Mouse (Mus musculus) forebrain, embryonic 11.5 days (tissue): ENCODE results near the gene Acp7. TPM values are rescaled to one million over a fixed set of nuclear protein-coding genes. Genes with fewer than 3 reads are reported as not detected.

Experiments
- ATAC-seq: fragments of 200-750 bp; cut with Nextera tagmentation; replicated peaks from 2 replicates; pipeline ENCODE4 v1.8.0; 2017; ENCODE audit warnings: moderate TSS enrichment; ENCODE audit not compliant: low FRiP score
- DNase-seq: peaks from one replicate; pipeline ENCODE4 v3.0.0-alpha.2; 2017; ENCODE audit warnings: low spot score
- H3K27ac ChIP-seq: fragments of 300-500 bp; sonication (generic); 2 replicates; pipeline ENCODE4 v1.5.1; 2014; ENCODE audit warnings: low read depth, low read length
- H3K27me3 ChIP-seq: fragments of 300-500 bp; sonication (generic); 2 replicates; pipeline ENCODE4 v1.6.1; 2014; ENCODE audit warnings: mild to moderate bottlenecking, low read length, mixed read lengths; ENCODE audit not compliant: control insufficient read depth, insufficient read depth
- H3K36me3 ChIP-seq: fragments of 300-500 bp; sonication (generic); 2 replicates; pipeline ENCODE4 v1.6.1; 2014; ENCODE audit warnings: mild to moderate bottlenecking, low read length, moderate library complexity, mixed read lengths; ENCODE audit not compliant: control insufficient read depth, insufficient read depth
- H3K4me1 ChIP-seq: fragments of 300-500 bp; sonication (generic); replicated peaks from 2 replicates; pipeline ENCODE4 v1.6.1; 2014; ENCODE audit warnings: low read length, mixed read lengths; ENCODE audit not compliant: control insufficient read depth, insufficient read depth
- H3K4me2 ChIP-seq: fragments of 300-500 bp; sonication (generic); 2 replicates; pipeline ENCODE4 v1.6.1; 2014; ENCODE audit warnings: low read depth, mild to moderate bottlenecking, low read length, moderate library complexity, mixed read lengths; ENCODE audit not compliant: severe bottlenecking
- H3K4me3 ChIP-seq: fragments of 300-500 bp; sonication (generic); 2 replicates; pipeline ENCODE4 v1.5.1; 2014; ENCODE audit warnings: low read depth, low read length
- H3K9ac ChIP-seq: fragments of 300-500 bp; sonication (generic); 2 replicates; pipeline ENCODE4 v1.6.1; 2014; ENCODE audit warnings: low read length
- H3K9me3 ChIP-seq: fragments of 300-500 bp; sonication (generic); 2 replicates; pipeline ENCODE4 v1.6.1; 2016; ENCODE audit warnings: low read length, mixed read lengths; ENCODE audit not compliant: control insufficient read depth
- WGBS: fragments of 180-500 bp; shearing (Covaris S2); extraction: QIAGEN DNeasy Blood & Tissue Kit; methylation state at CpG from one replicate; pipeline ENCODE4 v1.1.7; 2014; 5-methylcytosine and 5-hydroxymethylcytosine counted together
- polyA plus RNA-seq: library from polyadenylated mRNA; unstranded; fragments of >200 nt; fragmentation: Nextera tagmentation; extraction: Ambion mirVana; gene quantifications from 2 replicates; pipeline ENCODE4 v1.2.1, GENCODE M21; 2014

The Acp7 gene
- polyA plus RNA-seq, 1 experiment from 2014 or later, result not detected

GRCm38 (mm10) chr7:28577826-28578542, 53.1 kb downstream of the Acp7 start:
- Histone ChIP-seq H3K9ac (no peak overlapping the region), H3K4me2 (no peak overlapping the region), H3K9me3 (no peaks in the 10 kb centered on the region), H3K4me3 (no peak overlapping the region), H3K27me3 (no peaks in the 10 kb centered on the region), H3K4me1 (peaks cover 2% of the 10 kb centered on the region; the same call in 1 of the 2 replicates), H3K36me3 (no peaks in the 10 kb centered on the region), H3K27ac (no peak overlapping the region)
- 83% methylated on average over 9 of the region's 9 CpGs for WGBS
- DNase-seq, result no peak
- no peak for ATAC-seq

DNA sequence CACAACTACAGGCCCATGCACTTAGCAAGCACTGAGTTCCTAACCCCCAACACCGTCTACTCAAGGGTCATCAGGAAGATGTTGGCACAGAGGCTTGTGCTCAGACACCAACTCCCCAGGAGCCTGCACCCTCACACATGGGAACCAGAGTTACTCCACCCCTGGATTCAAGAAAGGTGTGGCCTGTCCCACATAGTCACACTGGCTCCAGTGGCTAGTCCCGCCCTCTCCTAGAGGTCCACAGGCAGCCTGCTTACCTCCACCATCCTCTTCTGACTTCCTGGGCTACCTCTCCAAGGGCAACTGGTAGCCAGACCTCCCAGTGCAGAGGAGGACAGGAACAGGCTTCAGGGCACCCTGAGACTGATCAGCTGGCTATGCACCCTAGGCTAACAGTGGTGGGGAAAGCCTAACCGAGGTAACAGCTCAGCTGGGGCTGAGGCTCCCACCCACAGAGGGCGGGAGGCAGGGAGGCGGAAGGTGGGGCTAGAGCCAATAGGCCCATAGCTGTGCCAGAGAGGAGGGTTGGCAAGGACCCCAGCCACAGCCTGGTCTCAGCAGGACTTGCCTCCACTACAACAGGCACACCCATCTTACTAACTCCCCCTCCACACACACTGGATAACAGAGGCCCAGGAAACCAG, 54.7 kb downstream of the Acp7 start:
- DNase-seq, result no peak
- no peak overlapping the region for H3K4me2 ChIP-seq
- H3K9me3 ChIP-seq, result no peaks in the 10 kb centered on the region
- H3K9ac ChIP-seq, result no peak overlapping the region
- no peak overlapping the region for H3K27ac ChIP-seq
- no peaks in the 10 kb centered on the region for H3K36me3 ChIP-seq
- H3K27me3 ChIP-seq, result no peaks in the 10 kb centered on the region
- ATAC-seq, result no peak
- no peak overlapping the region for H3K4me3 ChIP-seq
- H3K4me1 ChIP-seq, result peaks cover 2% of the 10 kb centered on the region; the same call in 1 of the 2 replicates
- 75% methylated on average over 5 of the region's 5 CpGs for WGBS

- Histone ChIP-seq H3K4me2 (no peak overlapping the region), H3K36me3 (no peaks in the 10 kb centered on the region), H3K9ac (no peak overlapping the region), H3K27ac (no peak overlapping the region), H3K4me3 (no peak overlapping the region), H3K4me1 (peaks cover 2% of the 10 kb centered on the region; the same call in 1 of the 2 replicates), H3K27me3 (no peaks in the 10 kb centered on the region), H3K9me3 (no peaks in the 10 kb centered on the region)
- WGBS, result 94% methylated on average over 11 of the region's 11 CpGs
- DNase-seq (no peak), ATAC-seq (no peak)
Measured at GRCm38 (mm10) chr7:28575597-28575996, 55.5 kb downstream of the Acp7 start.

DNA sequence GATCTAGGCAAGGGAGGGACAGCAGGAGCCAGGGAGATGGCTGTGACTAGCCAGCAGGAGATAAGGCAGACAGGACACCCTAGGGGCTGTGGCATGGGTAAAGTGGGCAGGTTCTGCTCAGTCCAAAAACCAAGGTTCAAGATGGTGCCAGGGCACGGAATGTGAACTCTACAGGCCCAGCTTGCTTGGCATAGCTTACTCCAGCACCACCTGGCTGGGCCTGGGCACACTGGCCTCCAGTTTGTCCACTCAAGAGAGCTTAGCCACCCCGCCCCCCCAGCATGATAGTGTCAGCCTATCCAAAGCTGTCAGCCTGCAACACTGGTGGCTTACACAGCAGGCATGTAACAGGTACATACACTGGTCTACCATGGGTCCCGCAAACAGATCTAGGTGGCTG, 57.9 kb downstream of the Acp7 start:
- no peaks in the 10 kb centered on the region for H3K9me3 ChIP-seq
- no peak for ATAC-seq
- H3K36me3 ChIP-seq, result no peaks in the 10 kb centered on the region; the same call in 1 of the 2 replicates
- DNase-seq, result no peak
- no peak overlapping the region for H3K4me2 ChIP-seq
- WGBS, result 97% methylated on average over 3 of the region's 3 CpGs
- 0 out of 2 replicates have a peak, but pooled peaks cover 2% of the 10 kb centered on the region for H3K4me1 ChIP-seq
- H3K9ac ChIP-seq, result no peak overlapping the region
- H3K27ac ChIP-seq, result no peak overlapping the region
- no peak overlapping the region for H3K4me3 ChIP-seq
- H3K27me3 ChIP-seq, result no peaks in the 10 kb centered on the region

DNA sequence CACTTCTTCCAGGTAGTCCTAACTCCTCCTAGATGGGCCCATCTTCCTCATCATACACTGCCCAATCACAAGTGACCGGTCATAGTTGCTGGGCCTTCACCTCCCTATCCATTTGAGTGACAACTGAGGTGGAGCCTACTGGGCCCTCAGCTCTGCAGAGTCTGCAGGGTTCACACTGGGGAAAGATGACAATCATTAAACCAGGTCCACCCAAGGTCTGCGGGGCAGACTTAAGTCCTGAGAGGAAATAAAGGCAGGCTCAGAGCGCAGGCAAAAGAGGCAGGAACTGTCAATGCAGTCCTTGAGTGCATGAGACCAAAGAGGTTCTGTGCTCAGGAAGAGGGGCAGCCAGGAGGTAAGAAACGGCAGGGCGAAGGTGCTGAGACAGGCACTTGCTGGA, 58.4 kb downstream of the Acp7 start:
- 86% methylated on average over 5 of the region's 5 CpGs for WGBS
- 0 out of 2 replicates have a peak, but pooled peaks cover 2% of the 10 kb centered on the region for H3K4me1 ChIP-seq
- ATAC-seq (no peak), DNase-seq (no peak)
- no peak overlapping the region for H3K4me2 ChIP-seq
- no peaks in the 10 kb centered on the region; the same call in 1 of the 2 replicates for H3K36me3 ChIP-seq
- no peak overlapping the region for H3K9ac ChIP-seq
- no peak overlapping the region for H3K4me3 ChIP-seq
- no peaks in the 10 kb centered on the region for H3K27me3 ChIP-seq
- H3K27ac ChIP-seq, result no peak overlapping the region
- no peaks in the 10 kb centered on the region for H3K9me3 ChIP-seq

DNA sequence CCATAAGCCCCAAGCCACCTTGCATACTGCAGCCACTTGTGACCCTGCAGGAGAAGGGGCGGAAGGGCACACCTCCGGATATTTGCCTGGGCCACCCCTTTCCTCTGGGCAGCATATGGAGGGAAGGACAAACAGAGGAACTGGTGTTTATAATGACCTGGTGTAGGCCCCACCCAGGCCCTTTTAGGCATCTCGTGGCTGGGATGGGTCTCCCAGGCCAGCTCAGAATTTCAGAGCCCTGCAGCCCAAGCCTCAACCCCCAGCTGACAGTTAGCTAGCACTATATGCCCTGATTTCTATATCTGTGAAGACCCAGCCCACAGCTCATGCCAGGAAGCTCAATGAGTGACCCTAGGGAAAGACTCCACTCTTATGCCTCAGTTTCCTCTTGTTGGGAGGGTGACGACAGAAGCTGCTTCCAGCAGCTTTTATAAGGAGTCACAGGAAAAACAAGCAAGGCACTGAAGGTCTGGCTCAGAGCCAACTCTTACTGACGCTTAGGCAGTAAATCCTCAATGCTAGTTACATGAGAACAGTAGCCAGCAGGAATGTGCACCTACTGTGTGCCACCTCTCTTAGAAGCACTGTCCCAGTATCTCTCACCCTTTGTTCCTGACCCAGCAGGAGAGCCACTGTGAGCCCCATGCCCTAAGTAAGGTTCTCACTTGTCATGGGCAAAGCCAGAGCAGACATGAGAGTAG, 60.0 kb downstream of the Acp7 start:
- Histone ChIP-seq H3K4me1 (no peaks in the 10 kb centered on the region), H3K27ac (no peak overlapping the region), H3K4me2 (no peak overlapping the region), H3K4me3 (no peak overlapping the region), H3K36me3 (peaks cover 2% of the 10 kb centered on the region; the same call in 1 of the 2 replicates), H3K9ac (no peak overlapping the region), H3K27me3 (no peaks in the 10 kb centered on the region), H3K9me3 (no peaks in the 10 kb centered on the region)
- no peak for ATAC-seq
- no peak for DNase-seq
- 61% methylated on average over 5 of the region's 5 CpGs for WGBS

GRCm38 (mm10) chr7:28570291-28570981, 60.7 kb downstream of the Acp7 start:
- no peak overlapping the region for H3K27ac ChIP-seq

GRCm38 (mm10) chr7:28568253-28568652, 62.9 kb downstream of the Acp7 start:
- Histone ChIP-seq H3K4me2 (no peak overlapping the region), H3K4me1 (no peaks in the 10 kb centered on the region), H3K27me3 (no peaks in the 10 kb centered on the region), H3K9ac (no peak overlapping the region), H3K36me3 (peaks cover 4% of the 10 kb centered on the region; the same call in 1 of the 2 replicates), H3K9me3 (no peaks in the 10 kb centered on the region), H3K4me3 (no peak overlapping the region), H3K27ac (no peak overlapping the region)
- ATAC-seq (no peak), DNase-seq (peak; percentile 74)

More at GRCm38 (mm10) chr7:28570291-28570981, 60.7 kb downstream of the Acp7 start:
- no peaks in the 10 kb centered on the region for H3K9me3 ChIP-seq
- no peak overlapping the region for H3K9ac ChIP-seq
- H3K4me2 ChIP-seq, result no peak overlapping the region
- ATAC-seq (no peak), DNase-seq (no peak)
- no peak overlapping the region for H3K4me3 ChIP-seq
- peaks cover 2% of the 10 kb centered on the region; the same call in 1 of the 2 replicates for H3K36me3 ChIP-seq
- H3K4me1 ChIP-seq, result no peaks in the 10 kb centered on the region
- no peaks in the 10 kb centered on the region for H3K27me3 ChIP-seq
- 80% methylated on average over 12 of the region's 12 CpGs for WGBS
